Mouse (Mus musculus) MEL (cell line): ENCODE data around the gene Ccdc12.
A peak's percentile ranks its signal among the peaks of the same experiment; 100 is the strongest.

Source experiments
- CTCF ChIP-seq, 3 experiments: IDR thresholded peaks in 2 of 3; conservative IDR thresholded peaks in 1 of 3; 2 replicates each; pipeline ENCODE4 v1.5.1; 2011 to 2012; ENCODE audit warnings: low read length in 3 of 3, low read depth in 2 of 3, mild to moderate bottlenecking in 2 of 3, improper control_type of control experiment in 1 of 3, inconsistent platforms in 1 of 3, mixed read lengths in 1 of 3, moderate library complexity in 1 of 3; ENCODE audit not compliant: control insufficient read depth in 1 of 3, insufficient read depth in 1 of 3, poor library complexity in 1 of 3, severe bottlenecking in 1 of 3
- SIN3A ChIP-seq: IDR thresholded peaks from 2 replicates; pipeline ENCODE4 v1.6.1; 2012; ENCODE audit warnings: low read length, improper control_type of control experiment, inconsistent platforms
- TAL1 ChIP-seq: IDR thresholded peaks from 2 replicates; pipeline ENCODE4 v1.6.1; 2012; ENCODE audit warnings: mild to moderate bottlenecking, inconsistent platforms, low read length, moderate library complexity, mixed read lengths
- USF2 ChIP-seq, 2 experiments: IDR thresholded peaks; 2 replicates each; pipeline ENCODE4 v1.6.1; 2011 to 2012; ENCODE audit warnings: improper control_type of control experiment in 2 of 2, low read length in 2 of 2, borderline replicate concordance in 1 of 2, inconsistent platforms in 1 of 2, low read depth in 1 of 2, mild to moderate bottlenecking in 1 of 2; ENCODE audit not compliant: insufficient read depth in 1 of 2
- ZMIZ1 ChIP-seq: IDR thresholded peaks from 2 replicates; pipeline ENCODE4 v1.6.1; 2012; ENCODE audit warnings: low read depth, mild to moderate bottlenecking, inconsistent platforms, low read length, improper control_type of control experiment, moderate library complexity

DNA sequence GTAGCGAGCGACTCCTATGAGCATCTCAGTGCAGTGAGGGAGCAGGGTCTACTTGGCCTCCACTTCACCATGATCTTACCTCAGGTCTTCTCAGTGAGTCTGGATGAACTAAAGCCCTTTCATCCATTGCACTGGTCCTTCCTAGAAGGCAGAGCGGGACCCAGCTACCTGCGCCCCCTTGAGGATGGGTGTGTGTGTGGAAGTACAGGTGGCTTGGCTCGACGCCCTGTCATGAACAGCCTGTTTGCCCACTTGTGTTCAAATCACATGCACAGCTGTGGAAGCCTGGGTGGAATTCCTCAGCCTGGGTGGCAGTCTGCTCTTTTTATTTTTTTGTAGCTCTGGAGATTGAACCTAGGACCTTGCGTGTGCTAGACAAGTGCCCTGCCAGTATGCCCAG is 36.1 kb upstream of the Ccdc12 start:
- no peak for TF ChIP-seq USF2 (IDR thresholded peaks at IDR 0.05; ENCODE audit: borderline replicate concordance in 1 of 2, insufficient read depth in 1 of 2, low read depth in 1 of 2, low read length in 2 of 2)
- TF ChIP-seq CTCF (IDR thresholded peaks at IDR 0.05 in 2 of 3, conservative IDR thresholded peaks at IDR 0.05 in 1 of 3; ENCODE audit: control insufficient read depth in 1 of 3, insufficient read depth in 1 of 3, low read depth in 2 of 3, low read length in 3 of 3, poor library complexity in 1 of 3, severe bottlenecking in 1 of 3): peak in 2 of 3 experiments; percentile 50 to 61; a peak in 5 of 6 replicates
- no peak for TF ChIP-seq ZMIZ1
- no peak for TF ChIP-seq SIN3A
- TF ChIP-seq TAL1: no peak
